Mouse (Mus musculus) lung, adult 2 months (tissue): Measurements from ENCODE around the gene Abcb4.

Experiments
- CTCF ChIP-seq: fragments of 200-500 bp; IDR thresholded peaks from 2 replicates; pipeline ENCODE4 v1.5.1; 2011; ENCODE audit warnings: mild to moderate bottlenecking, low read length, control low read depth; ENCODE audit not compliant: insufficient read depth
- POLR2A ChIP-seq: fragments of 200-500 bp; IDR thresholded peaks from 2 replicates; pipeline ENCODE4 v1.6.1; 2011; ENCODE audit warnings: low read depth, mild to moderate bottlenecking, control low read depth, low read length, borderline replicate concordance; ENCODE audit errors: extremely low read depth

DNA sequence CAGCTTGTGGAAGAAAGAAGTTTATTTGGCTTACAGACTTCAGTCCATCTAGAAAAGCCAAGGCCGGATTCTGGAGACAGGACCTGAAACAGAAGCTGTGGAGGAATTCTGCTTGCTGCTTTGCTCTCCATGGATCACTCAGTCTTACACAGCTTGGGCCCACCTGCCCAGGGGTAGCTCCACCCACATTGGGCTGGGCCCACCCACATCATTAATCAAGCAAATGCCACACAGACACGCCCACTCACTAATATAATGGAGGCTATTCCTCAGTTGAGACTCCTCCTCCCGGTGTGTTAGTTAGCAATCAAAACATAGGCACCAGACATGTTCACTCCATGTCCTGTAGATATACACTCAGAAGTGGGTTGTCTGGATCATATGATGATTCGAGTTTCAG is 67.0 kb downstream of the Abcb4 start:
- TF ChIP-seq POLR2A = no peak
- no peak for TF ChIP-seq CTCF
